Mouse (Mus musculus) megakaryocyte-erythroid progenitor cell, adult 5-6 weeks (primary cell): ENCODE results near the gene Gm49337. TPM values are rescaled to one million over a fixed set of nuclear protein-coding genes. Genes with fewer than 3 reads are reported as not detected.
A peak's percentile ranks its signal among the peaks of the same experiment; 100 is the strongest.

Experiments used
- ATAC-seq: replicated peaks from 2 replicates; pipeline ENCODE4 v1.8.0; 2016; ENCODE audit warnings: mild to moderate bottlenecking, inconsistent platforms; ENCODE audit not compliant: severe bottlenecking, poor library complexity, low FRiP score, low TSS enrichment
- total RNA-seq, 2 experiments: library from RNA; stranded (forward) in 1 of 2; stranded (reverse) in 1 of 2; fragments of 200-1000, 215-1000 nt in 1 of 2; fragments of >200 nt in 1 of 2; fragmentation: Nextera tagmentation in 1 of 2; gene quantifications; 2 replicates each; pipeline ENCODE4 v1.2.3; 2014 to 2017

Gene Gm49337
- total RNA-seq, 2 experiments from 2014 or later = not detected

DNA sequence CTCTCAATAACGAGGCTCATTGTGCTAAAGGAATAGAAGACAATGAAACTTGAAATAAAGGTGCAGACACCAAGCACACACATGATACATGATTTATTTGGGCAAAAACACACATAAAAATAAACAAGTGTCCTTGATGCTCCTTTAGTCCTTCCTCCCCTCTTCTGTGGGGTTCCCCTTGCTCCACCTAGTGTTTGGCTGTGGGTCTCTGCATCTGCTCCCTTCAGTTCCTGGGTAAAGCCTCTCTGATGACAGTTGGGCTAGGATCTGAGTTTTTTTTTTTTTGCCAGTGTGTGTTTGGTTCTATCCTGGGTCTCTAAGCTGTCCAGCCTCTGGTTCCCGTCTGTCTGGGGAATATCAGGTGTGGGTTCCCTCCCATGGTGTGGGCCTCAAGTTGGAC lies 109.0 kb downstream of the Gm49337 start:
- no peak for ATAC-seq

DNA sequence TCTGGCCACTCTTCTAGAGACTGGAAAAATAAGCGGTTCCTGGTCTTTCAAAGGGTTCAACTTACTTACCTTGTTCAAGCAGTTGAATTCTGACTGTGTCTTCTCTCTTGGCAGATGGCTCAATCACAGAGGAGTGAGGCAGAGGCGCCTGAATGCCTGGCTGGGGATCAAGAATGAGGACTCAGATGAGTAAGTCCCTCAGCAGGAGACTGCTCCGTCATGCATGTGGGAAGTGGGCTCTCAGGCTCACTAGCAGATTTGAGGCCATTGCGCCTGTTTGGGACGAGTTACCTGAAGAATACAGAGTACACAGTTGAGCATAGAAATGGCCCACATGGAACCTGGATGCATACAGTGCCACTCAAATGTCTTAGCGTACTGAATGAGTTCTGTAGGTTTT lies 118.4 kb downstream of the Gm49337 start:
- no peak for ATAC-seq

DNA sequence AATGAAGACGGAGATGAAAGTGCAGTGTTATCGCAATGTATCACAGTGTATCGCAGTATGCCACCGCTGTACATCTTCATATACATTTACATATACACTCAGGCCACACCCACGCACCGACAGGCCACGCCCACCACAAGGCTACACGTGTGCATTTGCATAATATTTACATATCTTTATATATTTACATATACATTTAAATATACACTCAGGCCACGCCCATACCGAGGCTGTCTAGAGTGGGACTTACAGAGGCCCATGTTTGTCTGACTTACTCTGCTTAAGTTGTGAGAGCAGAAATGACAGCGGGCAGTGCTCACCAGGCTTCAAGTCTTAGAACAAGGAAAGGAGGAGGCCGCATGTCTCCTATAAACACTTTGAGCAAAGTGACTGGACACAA lies 120.1 kb downstream of the Gm49337 start:
- ATAC-seq = peak; percentile 59; the same call in 1 of the 2 replicates

DNA sequence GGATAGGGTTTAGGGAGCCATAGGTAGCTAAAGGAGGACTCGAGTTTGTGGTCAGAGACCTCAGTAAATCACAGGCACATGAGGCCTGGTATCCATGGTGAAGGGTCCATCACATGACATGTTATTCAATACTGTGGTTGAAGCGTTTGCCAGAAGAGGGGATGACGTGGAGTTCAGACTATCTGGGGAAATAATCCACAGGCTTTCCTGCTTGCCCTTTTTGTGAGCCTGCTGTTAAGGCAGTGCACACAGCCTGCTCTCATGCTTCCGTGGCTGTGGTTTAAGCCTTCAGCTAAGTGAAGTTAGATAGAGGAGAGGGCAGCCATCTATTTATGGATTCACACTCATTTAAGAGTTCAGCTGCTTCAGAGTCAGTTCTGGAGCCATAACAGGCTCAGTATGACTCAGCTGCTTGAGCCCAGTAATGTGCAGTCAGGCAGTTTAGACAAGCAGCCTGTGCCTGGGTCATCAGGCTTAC lies 127.7 kb downstream of the Gm49337 start:
- ATAC-seq = peak; percentile 57

DNA sequence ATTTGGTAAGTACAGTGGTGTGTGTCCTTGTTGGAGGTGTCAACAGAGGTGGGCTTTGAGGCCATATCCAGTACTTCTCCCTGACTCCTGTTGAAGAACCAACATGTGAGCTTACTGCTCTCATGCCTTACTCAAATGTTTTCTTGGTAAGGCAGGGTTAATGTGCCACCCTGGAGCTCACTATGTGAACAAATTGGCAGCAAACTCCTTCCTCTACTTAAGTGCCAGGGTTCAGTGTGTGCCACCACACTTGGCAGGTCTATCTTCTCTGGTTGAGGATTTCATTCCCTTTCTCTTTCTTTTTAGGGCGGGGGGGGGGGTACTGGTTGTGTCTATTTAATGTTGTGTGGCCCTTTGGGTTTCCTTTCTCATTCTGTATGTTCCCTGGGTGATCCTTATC lies 131.4 kb downstream of the Gm49337 start:
- no peak for ATAC-seq

DNA sequence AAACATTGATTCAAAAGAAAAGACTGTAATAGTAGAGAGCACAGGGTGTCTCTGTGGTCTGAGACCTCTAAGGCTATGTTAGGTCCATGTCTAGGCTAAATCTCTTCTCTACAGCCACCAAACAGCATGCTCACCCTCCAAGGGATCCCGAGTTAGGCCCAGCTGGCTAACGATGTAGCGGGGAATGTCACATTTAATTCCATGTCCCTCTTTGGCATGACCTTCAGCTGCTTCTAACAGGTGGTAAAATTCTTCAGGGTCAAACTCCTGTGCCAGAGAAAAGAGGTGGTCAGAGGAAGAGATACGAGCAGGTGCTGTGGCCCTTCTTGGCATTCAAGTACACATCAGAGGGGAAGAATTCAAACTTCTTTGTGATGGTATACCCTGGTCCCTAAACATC lies 144.4 kb downstream of the Gm49337 start:
- ATAC-seq = no peak

DNA sequence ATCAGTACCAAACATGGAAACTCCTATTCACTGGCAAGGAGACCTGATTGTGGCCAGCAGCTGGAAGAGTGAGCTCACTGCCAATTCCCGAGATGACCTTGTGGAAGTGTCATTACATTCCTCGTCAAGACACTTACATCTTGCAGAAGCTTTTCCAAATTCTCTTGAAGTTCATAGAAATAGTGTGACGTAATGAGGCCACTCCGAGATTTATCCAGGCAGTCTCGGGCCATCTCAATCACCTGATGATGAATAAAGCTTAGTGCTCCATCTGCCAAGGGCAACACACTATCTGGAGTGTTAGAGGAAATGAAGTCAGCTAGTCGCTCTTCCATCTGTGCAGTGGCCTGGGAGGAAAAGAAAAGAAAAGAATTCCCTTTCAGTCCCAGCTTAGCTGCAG lies 148.9 kb downstream of the Gm49337 start:
- no peak for ATAC-seq

DNA sequence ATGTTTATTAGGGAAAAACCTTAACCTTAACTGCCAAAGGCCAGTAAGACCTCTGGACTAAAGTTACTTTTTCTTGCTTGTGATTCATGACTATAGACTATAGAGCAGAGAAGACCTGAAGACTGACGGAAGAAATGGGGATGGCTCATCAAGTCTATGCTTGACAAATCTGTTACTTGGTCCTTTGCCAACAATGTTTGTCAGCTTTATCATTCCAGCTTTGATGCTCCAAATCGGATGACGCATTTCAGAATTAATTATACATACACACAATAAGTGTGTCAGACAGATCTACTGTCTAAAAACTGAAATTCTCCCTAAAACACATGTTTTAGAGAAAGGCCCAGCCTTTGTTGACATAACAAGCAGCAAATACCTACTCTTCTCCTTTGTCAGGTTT lies 156.1 kb downstream of the Gm49337 start:
- no peak for ATAC-seq

DNA sequence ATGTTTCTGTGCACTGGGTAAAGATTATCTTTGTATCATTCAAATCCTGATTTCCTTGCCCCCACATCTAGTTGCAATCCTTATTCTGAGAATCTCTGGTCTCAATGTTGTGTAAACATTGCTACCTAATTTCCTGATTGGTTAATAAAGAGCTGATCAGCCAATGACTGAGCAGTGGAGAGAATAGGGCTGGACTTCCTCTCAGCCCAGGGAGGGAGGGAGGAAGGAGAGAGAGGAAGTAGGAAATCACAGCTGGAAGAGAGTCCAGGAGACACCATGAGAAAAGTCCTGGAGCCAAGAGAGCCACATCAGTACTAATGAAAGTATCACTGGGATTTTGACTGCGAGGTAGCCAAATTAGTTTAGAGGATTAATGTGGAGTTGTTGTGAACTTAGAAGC lies 163.1 kb downstream of the Gm49337 start:
- no peak for ATAC-seq

DNA sequence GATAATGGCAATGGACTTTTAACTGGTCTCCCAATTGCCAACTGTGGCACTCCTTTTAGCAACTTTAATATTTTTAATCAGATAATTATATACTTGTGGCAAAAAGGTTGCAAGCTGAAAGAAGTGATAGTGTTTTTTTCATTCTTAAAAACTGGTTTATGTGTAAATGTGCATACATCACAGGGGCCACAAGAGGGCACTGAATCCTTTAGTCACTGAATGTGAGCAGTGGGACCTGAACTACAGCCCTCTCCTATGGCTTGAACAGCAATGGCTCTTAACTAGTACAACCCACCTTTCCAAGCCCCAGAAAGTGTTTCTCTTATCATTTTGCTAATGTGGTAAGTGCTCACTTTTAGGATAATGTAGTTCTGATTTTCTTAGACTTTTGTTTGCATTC lies 168.9 kb downstream of the Gm49337 start:
- peak; percentile 87 for ATAC-seq

Other genes starting within 250 kb of the Gm49337 start
- gene Dmbx1, start 233.5 kb upstream of the Gm49337 start, total RNA-seq (2014; fragmentation: Nextera tagmentation) = not detected in 2 replicates
- gene Dmbx1, start 233.5 kb upstream of the Gm49337 start, total RNA-seq (2017) = not detected in 2 replicates
- 1.4 and 5.0 TPM in 2 replicates for gene Faah, start 155.5 kb upstream of the Gm49337 start, total RNA-seq (2014; fragmentation: Nextera tagmentation)
- gene Faah, start 155.5 kb upstream of the Gm49337 start, total RNA-seq (2017) = 0.85 and 2.3 TPM in 2 replicates
- 11.5 and 12.5 TPM in 2 replicates for gene Nsun4, start 119.5 kb upstream of the Gm49337 start, total RNA-seq (2014; fragmentation: Nextera tagmentation)
- 11.2 and 12.5 TPM in 2 replicates for gene Nsun4, start 119.5 kb upstream of the Gm49337 start, total RNA-seq (2017)
- gene Uqcrh, start 98.3 kb upstream of the Gm49337 start, total RNA-seq (2014; fragmentation: Nextera tagmentation) = 1,038 and 1,202 TPM in 2 replicates
- gene Uqcrh, start 98.3 kb upstream of the Gm49337 start, total RNA-seq (2017) = 483 and 550 TPM in 2 replicates
- gene Lrrc41, start 98.1 kb upstream of the Gm49337 start, total RNA-seq (2014; fragmentation: Nextera tagmentation) = 29.8 and 30.8 TPM in 2 replicates
- gene Lrrc41, start 98.1 kb upstream of the Gm49337 start, total RNA-seq (2017) = 16.4 and 20.6 TPM in 2 replicates
- gene Rad54l, start 49.7 kb upstream of the Gm49337 start, total RNA-seq (2014; fragmentation: Nextera tagmentation) = 49.4 and 50.1 TPM in 2 replicates
- gene Rad54l, start 49.7 kb upstream of the Gm49337 start, total RNA-seq (2017) = 23.0 and 35.2 TPM in 2 replicates
- 26.4 and 31.7 TPM in 2 replicates for gene Pomgnt1, start 49.5 kb upstream of the Gm49337 start, total RNA-seq (2014; fragmentation: Nextera tagmentation)
- 15.0 and 26.1 TPM in 2 replicates for gene Pomgnt1, start 49.5 kb upstream of the Gm49337 start, total RNA-seq (2017)
- not detected in 2 replicates for gene Lurap1, start 22.0 kb upstream of the Gm49337 start, total RNA-seq (2014; fragmentation: Nextera tagmentation)
- gene Lurap1, start 22.0 kb upstream of the Gm49337 start, total RNA-seq (2017) = 0.14 and 0.15 TPM in 2 replicates
- not detected in 2 replicates for gene Tspan1, start 5.8 kb upstream of the Gm49337 start, total RNA-seq (2014; fragmentation: Nextera tagmentation)
- gene Tspan1, start 5.8 kb upstream of the Gm49337 start, total RNA-seq (2017) = not detected in 2 replicates
- not detected in 2 replicates for gene 1700042G07Rik, start within 50 bp of the Gm49337 start, total RNA-seq (2014; fragmentation: Nextera tagmentation)
- gene 1700042G07Rik, start within 50 bp of the Gm49337 start, total RNA-seq (2017) = not detected in 2 replicates
- gene Pik3r3, start 48.2 kb downstream of the Gm49337 start, total RNA-seq (2014; fragmentation: Nextera tagmentation) = 0.20 and 0.52 TPM in 2 replicates
- 1.9 and 3.4 TPM in 2 replicates for gene Pik3r3, start 48.2 kb downstream of the Gm49337 start, total RNA-seq (2017)